Mouse (Mus musculus) testis, adult 2 months (tissue): Measurements from ENCODE around the gene Zfp592. TPM values are rescaled to one million over a fixed set of nuclear protein-coding genes. Genes with fewer than 3 reads are reported as not detected.
A peak's percentile ranks its signal among the peaks of the same experiment; 100 is the strongest.

Experiments
- H3K27ac ChIP-seq: fragments of 200-500 bp; 2 replicates; pipeline ENCODE4 v1.5.1; 2012; ENCODE audit warnings: low read depth, low read length; ENCODE audit not compliant: control insufficient read depth, insufficient read depth
- H3K27me3 ChIP-seq: fragments of 200-500 bp; 2 replicates; pipeline ENCODE4 v1.6.1; 2012; ENCODE audit warnings: mild to moderate bottlenecking, low read length, moderate library complexity; ENCODE audit not compliant: control insufficient read depth, insufficient read depth
- H3K36me3 ChIP-seq: fragments of 200-500 bp; 2 replicates; pipeline ENCODE4 v1.6.1; 2012; ENCODE audit warnings: mild to moderate bottlenecking, low read length; ENCODE audit not compliant: control insufficient read depth, insufficient read depth
- H3K4me1 ChIP-seq: fragments of 200-500 bp; 2 replicates; pipeline ENCODE4 v1.6.1; 2012; ENCODE audit warnings: low read length; ENCODE audit not compliant: control insufficient read depth, insufficient read depth
- H3K4me3 ChIP-seq: fragments of 200-500 bp; 2 replicates; pipeline ENCODE4 v1.5.1; 2012; ENCODE audit warnings: low read depth, mild to moderate bottlenecking, low read length, moderate library complexity, mixed read lengths; ENCODE audit not compliant: control insufficient read depth
- CTCF ChIP-seq: fragments of 200-500 bp; IDR thresholded peaks from 2 replicates; pipeline ENCODE4 v1.5.1; 2012; ENCODE audit warnings: low read depth, mild to moderate bottlenecking, inconsistent platforms, low read length, moderate library complexity; ENCODE audit not compliant: control insufficient read depth, insufficient read depth, insufficient replicate concordance
- POLR2A ChIP-seq: fragments of 200-500 bp; IDR thresholded peaks from 2 replicates; pipeline ENCODE4 v1.6.1; 2012; ENCODE audit warnings: low read depth, mild to moderate bottlenecking, inconsistent platforms, low read length, moderate library complexity; ENCODE audit not compliant: control insufficient read depth
- polyA plus RNA-seq: library from polyadenylated mRNA; depleted of rRNA; stranded (reverse); fragments of >200 nt; gene quantifications from 2 replicates; pipeline ENCODE4 v1.2.3, GENCODE M21; 2012

The Zfp592 gene
- polyA plus RNA-seq, 1 experiment = 16.4 TPM

GRCm38 (mm10) chr7:80987805-80988625, 5.5 kb upstream of the Zfp592 start:
- Histone ChIP-seq H3K27me3 (no peaks in the 10 kb centered on the region), H3K27ac (no peak overlapping the region), H3K36me3 (no peaks in the 10 kb centered on the region), H3K4me1 (peaks cover 4% of the 10 kb centered on the region), H3K4me3 (no peak overlapping the region)
- TF ChIP-seq POLR2A = no peak
- TF ChIP-seq CTCF = no peak

- TF ChIP-seq CTCF (no peak), POLR2A (no peak)
- H3K27me3 ChIP-seq = no peaks in the 10 kb centered on the region
- no peaks in the 10 kb centered on the region for H3K36me3 ChIP-seq
- peaks cover 10% of the 10 kb centered on the region for H3K4me1 ChIP-seq
- H3K27ac ChIP-seq = no peak overlapping the region
- H3K4me3 ChIP-seq = no peak overlapping the region
Observed at GRCm38 (mm10) chr7:80990276-80990675, 3.2 kb upstream of the Zfp592 start.

GRCm38 (mm10) chr7:80991589-80991988, 1.9 kb upstream of the Zfp592 start:
- H3K4me1 ChIP-seq = peaks cover 10% of the 10 kb centered on the region
- no peak overlapping the region for H3K4me3 ChIP-seq
- H3K36me3 ChIP-seq = no peaks in the 10 kb centered on the region
- TF ChIP-seq POLR2A = no peak
- TF ChIP-seq CTCF = no peak
- H3K27me3 ChIP-seq = no peaks in the 10 kb centered on the region
- no peak overlapping the region for H3K27ac ChIP-seq

GRCm38 (mm10) chr7:80992063-80992462, 1.4 kb upstream of the Zfp592 start:
- Histone ChIP-seq H3K36me3 (no peaks in the 10 kb centered on the region), H3K4me3 (no peak overlapping the region), H3K27ac (no peak overlapping the region), H3K4me1 (peaks cover 10% of the 10 kb centered on the region), H3K27me3 (no peaks in the 10 kb centered on the region)
- no peak for TF ChIP-seq POLR2A
- TF ChIP-seq CTCF = no peak

GRCm38 (mm10) chr7:80992631-80992979, 876 bp upstream of the Zfp592 start:
- TF ChIP-seq POLR2A (no peak; the same call in 1 of the 2 replicates), CTCF (no peak)
- Histone ChIP-seq H3K27ac (peak overlapping the region; percentile 15), H3K4me1 (peaks cover 10% of the 10 kb centered on the region), H3K36me3 (no peaks in the 10 kb centered on the region), H3K4me3 (peak overlapping the region; percentile 77), H3K27me3 (no peaks in the 10 kb centered on the region)

GRCm38 (mm10) chr7:80993834-80994662, 567 bp downstream of the Zfp592 start:
- H3K27ac ChIP-seq = peak overlapping the region; percentile 80
- no peaks in the 10 kb centered on the region for H3K27me3 ChIP-seq
- H3K36me3 ChIP-seq = no peaks in the 10 kb centered on the region
- H3K4me3 ChIP-seq = peak overlapping the region; percentile 77
- no peak for TF ChIP-seq CTCF
- no peak for TF ChIP-seq POLR2A
- peaks cover 10% of the 10 kb centered on the region for H3K4me1 ChIP-seq

GRCm38 (mm10) chr7:80994663-80995005, 1.2 kb downstream of the Zfp592 start:
- Histone ChIP-seq H3K36me3 (no peaks in the 10 kb centered on the region), H3K27me3 (no peaks in the 10 kb centered on the region), H3K27ac (no peak overlapping the region), H3K4me3 (peak overlapping the region; percentile 77; the same call in 1 of the 2 replicates), H3K4me1 (peaks cover 10% of the 10 kb centered on the region)
- TF ChIP-seq CTCF (no peak), POLR2A (no peak)
